Mouse (Mus musculus): ENCODE measurements around the gene Med1. TPM values are rescaled to one million over a fixed set of nuclear protein-coding genes. Genes with fewer than 3 reads are reported as not detected.
A peak's percentile ranks its signal among the peaks of the same experiment; 100 is the strongest.

The Med1 gene
- total RNA-seq, 2 experiments from 2014 or later, result 19.5 to 30.6 TPM

DNA sequence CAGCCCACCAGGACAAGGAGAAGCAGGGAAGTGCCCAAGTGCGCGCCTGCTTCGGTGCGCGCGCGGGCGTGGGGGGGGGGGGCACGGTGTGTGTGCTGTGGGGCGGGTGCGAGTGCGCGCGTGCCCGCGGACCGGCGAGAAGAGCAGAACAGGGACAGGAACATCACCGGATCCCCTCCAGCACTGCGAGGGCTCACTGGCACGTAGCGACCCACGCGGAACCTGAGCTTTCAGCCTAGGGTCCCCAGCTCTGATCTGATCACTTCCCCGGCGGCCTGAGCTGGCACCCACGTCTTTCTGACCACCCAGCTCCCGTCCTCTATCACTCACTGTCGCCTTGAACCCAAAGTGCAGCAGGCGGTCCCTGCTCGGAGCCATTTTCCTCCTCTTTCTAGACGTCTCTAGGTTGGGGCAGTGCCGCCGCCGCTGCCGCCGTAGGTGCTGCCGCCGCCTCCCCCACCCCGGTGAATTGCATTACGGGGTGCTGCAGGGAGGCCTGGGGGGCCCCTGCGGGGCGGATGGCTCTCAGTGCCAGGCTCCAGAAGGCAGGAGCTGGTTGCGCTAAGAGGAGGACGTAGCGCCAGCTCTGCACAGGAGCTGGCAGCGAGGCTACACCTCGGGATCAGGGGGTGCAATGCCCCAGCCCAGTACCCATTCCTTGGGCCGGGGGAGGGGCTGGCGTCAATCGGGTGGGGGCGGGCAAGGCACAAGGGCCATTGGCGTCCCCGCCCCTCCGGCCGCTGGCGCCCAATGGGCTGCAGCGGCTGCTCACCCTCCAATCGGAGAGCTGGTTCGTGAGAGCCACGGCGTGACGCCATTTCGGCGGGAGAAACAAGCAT, 43.1 kb downstream of the Med1 start, which contains the start of gene Fbxl20:
Gene Fbxl20 (minus strand): TSS at position 618 of the 839 bp plus-strand sequence.
- peak; percentile 90 for ATAC-seq (replicated peaks; ENCODE audit: low FRiP score, poor library complexity, severe bottlenecking)

DNA sequence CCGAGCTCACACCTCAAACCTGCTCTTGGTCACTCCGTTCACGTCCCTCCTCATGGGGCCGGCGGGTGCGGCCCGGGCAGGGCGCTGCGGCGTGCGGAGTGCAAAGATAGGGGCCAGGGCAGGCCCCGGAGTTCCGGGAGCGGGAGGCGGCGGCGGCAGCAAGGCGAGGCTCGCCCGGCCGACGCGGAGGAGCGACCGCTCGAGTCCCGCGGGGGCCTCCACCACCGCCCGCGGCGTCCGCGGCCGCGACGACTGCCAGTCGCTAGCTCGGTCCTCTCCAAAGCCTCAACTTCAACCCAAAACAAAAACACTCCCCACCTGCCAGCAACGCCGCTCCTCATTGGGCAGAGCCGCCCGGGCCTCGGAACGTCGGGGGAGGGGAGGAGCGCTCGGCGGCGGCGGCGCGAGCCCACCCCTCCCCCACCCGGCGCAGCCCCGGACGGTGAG, 43.8 kb downstream of the Med1 start:
- ATAC-seq (replicated peaks; ENCODE audit: low FRiP score, poor library complexity, severe bottlenecking), result peak; percentile 72

DNA sequence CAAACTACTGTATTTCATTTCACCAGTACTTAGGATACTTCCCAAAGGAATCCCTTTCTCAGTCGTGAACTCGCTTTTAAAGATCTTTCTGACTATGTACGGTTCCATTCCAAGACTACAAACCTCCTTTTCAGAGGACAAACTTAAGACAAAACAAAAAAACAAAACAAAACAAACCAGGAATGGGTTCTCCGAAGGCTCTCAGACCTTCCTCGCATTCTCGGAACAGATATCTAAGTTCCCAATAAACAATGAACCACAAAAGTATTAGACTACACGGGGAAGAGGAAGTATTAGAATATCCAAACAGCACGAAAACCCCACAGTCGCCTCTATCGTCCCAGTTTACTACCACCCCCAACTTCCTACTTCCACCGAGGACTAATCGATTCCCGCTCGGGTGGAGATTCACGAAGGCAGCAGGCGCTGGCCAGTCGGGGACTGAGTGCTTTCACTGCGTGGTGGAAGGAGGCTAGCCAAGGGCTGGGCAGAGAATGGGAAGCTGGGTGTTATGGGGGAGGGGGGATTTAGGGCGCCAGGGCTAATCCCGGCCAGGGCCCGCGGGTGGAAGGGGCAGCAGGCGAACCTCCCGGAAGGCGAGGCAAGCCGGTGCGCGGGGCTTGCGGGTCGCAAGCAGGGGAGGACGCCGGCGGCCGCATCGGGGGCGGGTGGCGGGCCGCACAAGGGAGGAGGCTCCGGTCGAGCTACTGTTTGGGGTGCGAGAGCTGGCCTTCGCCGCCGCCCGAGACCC, 44.4 kb downstream of the Med1 start:
- ATAC-seq (replicated peaks; ENCODE audit: low FRiP score, poor library complexity, severe bottlenecking), result 0 out of 2 replicates have a peak, but pooled peaks have one; percentile 38

DNA sequence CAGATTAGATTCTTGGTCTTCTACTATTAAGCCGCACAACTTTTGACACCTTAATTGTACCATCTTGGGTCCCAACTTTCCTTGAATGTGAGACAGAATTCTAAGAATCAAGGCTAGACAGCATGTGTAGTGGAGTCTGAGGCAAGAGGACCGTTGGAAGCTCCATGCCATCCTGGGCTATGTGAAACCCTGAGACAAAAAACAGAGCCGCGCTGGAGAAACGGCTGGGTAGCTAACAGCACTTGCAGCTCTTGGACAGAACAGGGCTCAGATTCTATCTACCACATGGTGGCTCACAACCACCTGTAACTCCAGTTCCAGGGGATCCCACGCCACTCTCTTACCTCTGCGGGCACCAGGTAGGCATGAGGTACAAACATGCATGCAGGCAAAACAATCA, 47.2 kb downstream of the Med1 start:
- no peak for ATAC-seq (replicated peaks; ENCODE audit: low FRiP score, poor library complexity, severe bottlenecking)

DNA sequence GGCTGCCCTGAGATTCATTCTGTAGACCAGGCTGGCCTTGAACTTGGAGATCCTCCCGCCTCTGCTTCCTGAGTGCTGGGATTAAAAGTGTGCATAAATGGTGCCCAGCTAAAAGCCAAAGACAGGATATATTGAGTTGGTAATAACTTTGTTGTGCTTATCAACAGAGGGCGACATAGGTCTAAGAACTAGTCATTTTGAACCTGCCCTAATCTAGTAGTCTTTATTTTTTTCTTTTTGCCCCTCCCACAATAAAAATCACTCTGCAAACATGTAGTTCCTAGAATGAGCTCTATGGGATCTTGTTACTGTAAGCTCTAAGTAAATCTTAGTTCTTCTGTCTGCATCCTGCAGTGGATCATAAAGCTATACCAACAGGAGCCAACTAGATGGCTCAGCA, 50.5 kb downstream of the Med1 start:
- no peak for ATAC-seq (replicated peaks; ENCODE audit: low FRiP score, poor library complexity, severe bottlenecking)

DNA sequence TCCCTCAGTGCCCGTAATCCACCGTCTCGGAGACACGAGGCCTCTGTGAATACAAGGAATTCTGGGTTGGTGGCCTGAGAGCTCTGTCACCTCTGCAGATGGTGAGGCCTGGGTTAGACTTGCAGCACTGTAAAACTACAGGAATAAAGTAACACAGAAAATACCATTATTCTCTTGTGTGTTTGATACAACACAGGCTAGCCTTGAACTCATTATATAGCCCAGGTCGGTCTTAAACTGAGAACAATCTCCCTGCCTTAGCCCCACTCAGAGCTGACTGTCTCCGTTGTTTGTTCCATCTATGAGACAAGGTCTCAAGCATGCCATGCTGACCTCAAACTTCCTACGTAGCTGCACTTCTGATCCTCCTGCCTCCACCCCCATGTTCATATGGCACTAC, 54.2 kb downstream of the Med1 start:
- no peak for ATAC-seq (replicated peaks; ENCODE audit: low FRiP score, poor library complexity, severe bottlenecking)

DNA sequence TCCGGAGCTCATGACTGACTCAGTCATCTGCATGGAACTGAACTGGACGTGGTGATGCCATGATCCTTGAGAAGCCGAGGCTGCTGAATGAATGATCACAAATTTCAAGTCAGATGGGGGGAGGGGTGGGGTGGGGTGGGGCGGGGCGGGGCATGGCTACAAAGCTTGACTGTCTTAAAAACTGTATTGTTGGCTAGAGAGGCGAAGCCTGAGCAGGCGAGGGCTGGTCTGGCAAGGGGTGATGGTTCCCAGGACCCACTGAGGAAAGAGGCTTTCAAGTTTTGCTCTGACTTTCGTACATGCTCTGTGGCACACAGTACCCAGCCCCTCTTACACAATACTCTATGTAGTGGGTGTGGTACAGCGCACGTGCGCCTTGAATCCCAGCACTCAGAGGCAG, 55.3 kb downstream of the Med1 start:
- ATAC-seq (replicated peaks; ENCODE audit: low FRiP score, poor library complexity, severe bottlenecking), result no peak

DNA sequence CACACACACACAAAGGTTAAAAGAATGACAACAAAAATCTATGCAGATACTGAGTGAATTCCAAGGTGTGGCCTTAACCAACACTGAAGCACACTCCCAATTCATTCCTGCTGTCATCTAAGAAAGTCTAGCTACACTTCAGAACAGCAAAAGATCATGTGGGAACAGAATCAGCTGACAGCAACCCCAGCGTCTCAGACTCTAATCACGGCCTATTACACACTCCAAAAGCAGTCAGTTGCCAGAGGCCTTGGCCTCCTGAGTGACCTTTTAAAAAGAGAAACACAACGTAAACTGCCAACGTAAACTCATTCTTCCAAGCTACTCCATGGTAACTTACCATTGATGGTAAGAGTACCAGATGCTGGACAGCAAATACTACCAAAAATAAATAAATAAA, 58.1 kb downstream of the Med1 start:
- no peak for ATAC-seq (replicated peaks; ENCODE audit: low FRiP score, poor library complexity, severe bottlenecking)

DNA sequence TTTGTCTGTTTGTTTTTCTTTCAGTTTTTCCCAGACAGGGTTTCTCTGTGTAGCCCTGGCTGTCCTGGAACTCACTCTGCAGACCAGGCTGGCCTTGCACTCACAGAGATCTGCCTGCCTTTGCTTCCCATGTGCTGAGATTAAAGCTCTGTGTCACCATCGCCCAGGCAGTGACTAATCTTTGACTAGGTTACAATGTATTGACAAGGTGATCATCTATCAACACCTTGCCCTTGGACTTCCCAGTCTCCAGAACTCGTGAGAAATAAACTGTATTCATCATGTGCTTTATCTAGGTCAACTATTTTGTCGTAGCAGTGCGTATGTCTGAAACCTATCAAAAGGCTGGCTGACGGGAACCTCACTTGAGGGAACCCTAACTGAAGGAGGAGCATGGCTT, 69.7 kb downstream of the Med1 start:
- no peak for ATAC-seq (replicated peaks; ENCODE audit: low FRiP score, poor library complexity, severe bottlenecking)

DNA sequence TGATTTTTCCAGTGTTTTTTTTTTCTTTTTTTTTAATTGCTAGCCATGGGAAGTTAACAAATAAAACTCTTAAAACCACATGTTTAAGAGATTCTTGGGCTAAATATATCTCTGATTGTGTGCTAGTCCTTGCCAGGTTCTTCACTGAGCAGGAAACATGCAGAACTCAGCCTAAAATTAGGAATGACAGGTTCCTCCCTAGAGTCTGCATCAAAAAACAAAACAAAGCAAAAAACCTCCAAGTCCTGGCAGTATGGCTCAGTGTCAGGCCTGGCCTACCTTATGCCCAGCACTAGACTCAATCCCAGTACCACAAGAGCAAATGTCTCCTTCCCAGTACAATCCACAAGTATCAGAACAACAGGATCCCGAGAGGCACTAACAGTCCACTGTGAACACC, 78.7 kb downstream of the Med1 start:
- ATAC-seq (replicated peaks; ENCODE audit: low FRiP score, poor library complexity, severe bottlenecking), result no peak

DNA sequence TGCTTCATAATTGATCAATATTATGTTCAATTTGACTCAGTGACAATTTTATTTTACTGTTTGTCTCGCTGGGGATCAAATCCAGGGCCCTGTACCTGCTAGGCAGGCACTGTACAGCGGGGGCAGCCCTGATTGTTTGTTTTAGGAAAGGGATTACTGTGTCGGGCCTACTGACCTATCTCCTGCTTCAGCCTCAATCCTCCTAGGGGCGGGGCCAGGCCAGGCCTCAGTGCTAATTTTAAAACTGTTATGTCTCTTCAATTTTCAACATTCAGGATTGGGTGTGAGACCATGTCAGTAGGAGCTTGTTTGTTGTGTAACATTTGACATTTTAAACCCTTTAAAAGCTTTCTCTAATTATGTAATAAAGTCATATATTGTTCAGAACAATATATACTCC, 79.6 kb downstream of the Med1 start:
- ATAC-seq (replicated peaks; ENCODE audit: low FRiP score, poor library complexity, severe bottlenecking), result no peak

DNA sequence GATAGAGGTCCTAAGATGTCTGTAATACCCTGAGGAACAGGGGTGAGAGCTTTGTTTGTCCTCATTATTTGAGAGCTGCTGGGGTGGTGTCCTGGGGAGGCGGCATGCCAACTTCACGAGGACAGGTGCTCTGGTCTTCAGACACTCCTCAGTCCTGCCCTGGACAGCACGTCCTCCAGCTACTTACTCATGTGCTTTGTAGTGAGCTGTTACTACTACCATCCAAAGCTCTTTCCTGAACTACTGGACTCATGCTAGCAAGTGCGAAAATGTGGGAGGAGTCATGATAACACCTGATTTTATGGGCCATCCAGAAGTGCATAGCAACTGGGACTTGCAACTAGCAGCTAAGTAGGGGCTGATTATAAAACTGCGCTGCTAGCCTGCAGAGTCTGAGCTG, 83.4 kb downstream of the Med1 start:
- ATAC-seq (replicated peaks; ENCODE audit: low FRiP score, poor library complexity, severe bottlenecking), result no peak

Other genes with a start within 250 kb of the Med1 start
- gene Plxdc1, start 206.8 kb downstream of the Med1 start, total RNA-seq (2015; ENCODE audit: low replicate concordance), result 2.1 TPM in 1 of 2 replicates, not detected in the other
- 1.0 and 1.8 TPM in 2 replicates for gene Plxdc1, start 206.8 kb downstream of the Med1 start, total RNA-seq (2017; ENCODE audit: low replicate concordance)
- gene Arl5c, start 197.1 kb downstream of the Med1 start, total RNA-seq (2015; ENCODE audit: low replicate concordance), result 0.96 and 5.9 TPM in 2 replicates
- gene Arl5c, start 197.1 kb downstream of the Med1 start, total RNA-seq (2017; ENCODE audit: low replicate concordance), result 1.5 and 2.6 TPM in 2 replicates
- not detected in 2 replicates for gene Cacnb1, start 170.3 kb downstream of the Med1 start, total RNA-seq (2015; ENCODE audit: low replicate concordance)
- gene Cacnb1, start 170.3 kb downstream of the Med1 start, total RNA-seq (2017; ENCODE audit: low replicate concordance), result 0.34 TPM in 1 of 2 replicates, not detected in the other
- 701 and 899 TPM in 2 replicates for gene Rpl19, start 166.6 kb downstream of the Med1 start, total RNA-seq (2015; ENCODE audit: low replicate concordance)
- gene Rpl19, start 166.6 kb downstream of the Med1 start, total RNA-seq (2017; ENCODE audit: low replicate concordance), result 332 and 357 TPM in 2 replicates
- not detected in 2 replicates for gene Stac2, start 139.8 kb downstream of the Med1 start, total RNA-seq (2015; ENCODE audit: low replicate concordance)
- not detected in 2 replicates for gene Stac2, start 139.8 kb downstream of the Med1 start, total RNA-seq (2017; ENCODE audit: low replicate concordance)
- gene Fbxl20, start 42.9 kb downstream of the Med1 start, total RNA-seq (2015; ENCODE audit: low replicate concordance), result 9.6 and 10.2 TPM in 2 replicates
- gene Fbxl20, start 42.9 kb downstream of the Med1 start, total RNA-seq (2017; ENCODE audit: low replicate concordance), result 14.0 and 22.7 TPM in 2 replicates
- gene Cdk12, start 9.8 kb upstream of the Med1 start, total RNA-seq (2015; ENCODE audit: low replicate concordance), result 181 and 207 TPM in 2 replicates
- 263 and 302 TPM in 2 replicates for gene Cdk12, start 9.8 kb upstream of the Med1 start, total RNA-seq (2017; ENCODE audit: low replicate concordance)
- not detected in 2 replicates for gene Neurod2, start 136.4 kb upstream of the Med1 start, total RNA-seq (2015; ENCODE audit: low replicate concordance)
- not detected in 2 replicates for gene Neurod2, start 136.4 kb upstream of the Med1 start, total RNA-seq (2017; ENCODE audit: low replicate concordance)
- not detected in 2 replicates for gene Ppp1r1b, start 155.1 kb upstream of the Med1 start, total RNA-seq (2015; ENCODE audit: low replicate concordance)
- gene Ppp1r1b, start 155.1 kb upstream of the Med1 start, total RNA-seq (2017; ENCODE audit: low replicate concordance), result not detected in 2 replicates
- gene Stard3, start 165.1 kb upstream of the Med1 start, total RNA-seq (2015; ENCODE audit: low replicate concordance), result 8.5 and 9.2 TPM in 2 replicates
- 2.8 and 6.0 TPM in 2 replicates for gene Stard3, start 165.1 kb upstream of the Med1 start, total RNA-seq (2017; ENCODE audit: low replicate concordance)
- gene Tcap, start 190.5 kb upstream of the Med1 start, total RNA-seq (2015; ENCODE audit: low replicate concordance), result not detected in 2 replicates
- not detected in 2 replicates for gene Tcap, start 190.5 kb upstream of the Med1 start, total RNA-seq (2017; ENCODE audit: low replicate concordance)
- not detected in 2 replicates for gene Pnmt, start 193.2 kb upstream of the Med1 start, total RNA-seq (2015; ENCODE audit: low replicate concordance)
- not detected in 2 replicates for gene Pnmt, start 193.2 kb upstream of the Med1 start, total RNA-seq (2017; ENCODE audit: low replicate concordance)
- gene Pgap3, start 207.2 kb upstream of the Med1 start, total RNA-seq (2015; ENCODE audit: low replicate concordance), result not detected in 2 replicates
- 0.56 TPM in 1 of 2 replicates, not detected in the other for gene Pgap3, start 207.2 kb upstream of the Med1 start, total RNA-seq (2017; ENCODE audit: low replicate concordance)
- gene Erbb2, start 219.2 kb upstream of the Med1 start, total RNA-seq (2015; ENCODE audit: low replicate concordance), result 0.21 TPM in 1 of 2 replicates, not detected in the other
- gene Erbb2, start 219.2 kb upstream of the Med1 start, total RNA-seq (2017; ENCODE audit: low replicate concordance), result 0.28 TPM in 1 of 2 replicates, not detected in the other
- 13.4 and 19.9 TPM in 2 replicates for gene Mien1, start 245.7 kb upstream of the Med1 start, total RNA-seq (2015; ENCODE audit: low replicate concordance)
- 1.4 and 3.9 TPM in 2 replicates for gene Mien1, start 245.7 kb upstream of the Med1 start, total RNA-seq (2017; ENCODE audit: low replicate concordance)